Mouse (Mus musculus): ENCODE measurements around the gene Gm9922.

Gene Gm9922

DNA sequence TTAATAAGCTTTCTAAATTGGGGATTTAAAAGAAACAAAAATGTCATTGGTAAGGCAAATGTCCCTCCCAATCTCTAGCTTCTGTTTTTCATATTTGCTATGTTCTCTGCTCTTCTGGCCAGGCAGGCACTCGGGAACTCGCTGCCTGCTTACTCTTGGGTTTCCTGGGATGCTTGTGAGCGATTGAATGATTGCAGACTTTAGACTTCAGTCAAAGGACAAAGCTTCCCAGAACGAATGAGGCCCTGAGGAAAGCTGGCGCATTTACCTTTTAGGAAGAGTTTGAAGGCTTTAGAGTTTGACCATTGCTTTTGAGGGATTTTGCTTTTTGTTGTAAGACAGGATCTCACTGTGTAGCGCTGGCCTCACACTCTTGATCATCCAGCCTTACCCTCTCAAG is 41.9 kb downstream of the Gm9922 start:
- no peak for DNase-seq (ENCODE audit: low spot score in 2 of 2)
